Mouse (Mus musculus): Measurements from ENCODE around the gene Mia3.
"Not testable (repeated sequence)": the region's sequence is repeated elsewhere in the genome, so short reads cannot be mapped to it uniquely, and the experiment has no call there.

DNA sequence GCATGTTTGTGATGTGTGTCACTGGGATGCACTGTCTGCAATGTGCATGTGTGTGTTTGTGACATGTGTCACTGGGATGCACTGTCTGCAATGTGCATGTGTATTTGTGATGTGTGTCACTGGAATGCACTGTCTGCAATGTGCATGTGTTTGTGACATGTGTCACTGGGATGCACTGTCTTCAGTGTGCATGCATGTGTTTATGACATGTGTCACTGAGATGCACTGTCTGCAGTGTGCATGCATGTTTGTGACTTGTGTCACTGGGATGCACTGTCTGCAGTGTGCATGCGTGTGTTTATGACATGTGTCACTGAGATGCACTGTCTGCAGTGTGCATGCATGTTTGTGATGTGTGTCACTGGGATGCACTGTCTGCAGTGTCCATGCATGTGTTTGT is 26.5 kb downstream of the Mia3 start:
- TF ChIP-seq POLR2A (IDR thresholded peaks at IDR 0.05; ENCODE audit: low read depth, low read length); CTCF (conservative IDR thresholded peaks at IDR 0.05; ENCODE audit: insufficient read depth, insufficient read length, low read depth, low read length): not testable (repeated sequence)
